Mouse (Mus musculus): ENCODE results near the gene Nfs1. TPM values are rescaled to one million over a fixed set of nuclear protein-coding genes. Genes with fewer than 3 reads are reported as not detected.
A peak's percentile ranks its signal among the peaks of the same experiment; 100 is the strongest.

Nfs1 gene
- total and polyA plus RNA-seq, 3 experiments: 51.3 to 72.1 (median 58.6) TPM

- Histone ChIP-seq H3K4me2 (ENCODE audit: insufficient read depth, low read depth, poor library complexity, severe bottlenecking) (no peak overlapping the region), H3K27ac (ENCODE audit: insufficient read depth, low read depth) (no peak overlapping the region), H3K79me2 (replicated peaks; ENCODE audit: control insufficient read depth, extremely low read depth, insufficient read depth, poor library complexity, severe bottlenecking) (peaks cover 33% of the 10 kb centered on the region), H3K27me3 (replicated peaks) (no peaks in the 10 kb centered on the region), H3K9me3 (replicated peaks; ENCODE audit: low read length) (no peaks in the 10 kb centered on the region), H3K4me1 (ENCODE audit: control insufficient read depth in 1 of 2, insufficient read depth in 2 of 2) (peaks cover 0 to 21% of the 10 kb centered on the region in 2 experiments; a peak in 2 of 4 replicates), H3K9ac (ENCODE audit: insufficient read depth, low read depth) (no peak overlapping the region), H3K4me3 (replicated peaks in 1 of 3; ENCODE audit: low read depth in 2 of 3, low read length in 2 of 3, poor library complexity in 1 of 3) (no peak overlapping the region), H3K36me3 (replicated peaks in 1 of 2; ENCODE audit: control insufficient read depth in 1 of 2, insufficient read depth in 1 of 2, low read length in 1 of 2) (peaks cover 31 to 55% of the 10 kb centered on the region in 2 experiments)
- no peak for DNase-seq (ENCODE audit: extremely low read depth)
- TF ChIP-seq MXI1 (IDR thresholded peaks at IDR 0.05; ENCODE audit: low read depth, low read length) (no peak), E2F4 (IDR thresholded peaks at IDR 0.05; ENCODE audit: insufficient replicate concordance, low read depth, low read length) (no peak), ELF1 (IDR thresholded peaks at IDR 0.05; ENCODE audit: low read depth, low read length) (no peak), POLR2AphosphoS2 (IDR thresholded peaks at IDR 0.05; ENCODE audit: low read depth, low read length) (peak; percentile 60; the same call in 1 of the 2 replicates), ETS1 (conservative IDR thresholded peaks at IDR 0.05; ENCODE audit: low read depth, low read length) (no peak)
- dilution Hi-C loops (cut with MboI; ENCODE audit: extremely low pct_ligation_motif_present, extremely low pct_unique_long_range_greater_than_20kb, low sequenced_read_pairs) (no loop called here), in situ Hi-C loops (cut with MboI; ENCODE audit: low pct_ligation_motif_present, low pct_unique_long_range_greater_than_20kb, low sequenced_read_pairs) (loop anchor here (25.0 kb wide), 1 partner anchor 310 kb away; the partner anchor contains the start of genes Eif6 and Fam83c)
Measured at GRCm38 (mm10) chr2:156147316-156147915, 3.4 kb upstream of the Nfs1 start.

- peak; percentile 23 for DNase-seq (ENCODE audit: extremely low read depth)
- TF ChIP-seq JUN (IDR thresholded peaks at IDR 0.05; ENCODE audit: insufficient read depth, low read depth, low read length) (no peak), ZMIZ1 (IDR thresholded peaks at IDR 0.05; ENCODE audit: low read depth, low read length) (peak; percentile 75; the same call in 1 of the 2 replicates), SIN3A (IDR thresholded peaks at IDR 0.05; ENCODE audit: low read length) (no peak), POLR2A (IDR thresholded peaks at IDR 0.05; ENCODE audit: low read depth, low read length) (peak; percentile 4; the same call in 1 of the 2 replicates), ZC3H11A (IDR thresholded peaks at IDR 0.05; ENCODE audit: low read depth, low read length) (no peak), NRF1 (IDR thresholded peaks at IDR 0.05; ENCODE audit: low read depth, low read length) (no peak), POLR2AphosphoS2 (IDR thresholded peaks at IDR 0.05; ENCODE audit: low read depth, low read length) (peak; percentile 97; the same call in 1 of the 2 replicates)
- H3K36me3 ChIP-seq (replicated peaks in 1 of 2; ENCODE audit: control insufficient read depth in 1 of 2, insufficient read depth in 1 of 2, low read length in 1 of 2): peaks cover 36 to 57% of the 10 kb centered on the region in 2 experiments
Measured at GRCm38 (mm10) chr2:156146272-156146989, 2.4 kb upstream of the Nfs1 start.

More at GRCm38 (mm10) chr2:156146272-156146989, 2.4 kb upstream of the Nfs1 start:
- Histone ChIP-seq H3K27me3 (replicated peaks) (no peaks in the 10 kb centered on the region), H3K4me3 (replicated peaks in 1 of 3; ENCODE audit: low read depth in 2 of 3, low read length in 2 of 3, poor library complexity in 1 of 3) (no peak overlapping the region), H3K9ac (ENCODE audit: insufficient read depth, low read depth) (no peak overlapping the region), H3K4me1 (ENCODE audit: control insufficient read depth in 1 of 2, insufficient read depth in 2 of 2) (peaks cover 0 to 21% of the 10 kb centered on the region in 2 experiments; a peak in 2 of 4 replicates), H3K27ac (ENCODE audit: insufficient read depth, low read depth) (no peak overlapping the region), H3K9me3 (replicated peaks; ENCODE audit: low read length) (no peaks in the 10 kb centered on the region), H3K4me2 (ENCODE audit: insufficient read depth, low read depth, poor library complexity, severe bottlenecking) (no peak overlapping the region), H3K79me2 (replicated peaks; ENCODE audit: control insufficient read depth, extremely low read depth, insufficient read depth, poor library complexity, severe bottlenecking) (peaks cover 31% of the 10 kb centered on the region)
- in situ Hi-C loops (cut with MboI; ENCODE audit: low pct_ligation_motif_present, low pct_unique_long_range_greater_than_20kb, low sequenced_read_pairs): loop anchor here (25.0 kb wide), 1 partner anchor 309 kb away; the partner anchor contains the start of genes Eif6 and Fam83c
- dilution Hi-C loops (cut with MboI; ENCODE audit: extremely low pct_ligation_motif_present, extremely low pct_unique_long_range_greater_than_20kb, low sequenced_read_pairs): no loop called here

Data from CH12.LX (cell line).